Mouse (Mus musculus): Measurements from ENCODE around the gene Rin3.

Rin3 gene

GRCm38 (mm10) chr12:102384819-102385218 lies 102.0 kb downstream of the Rin3 start:
- peak; percentile 83 to 87 for DNase-seq

- peak; percentile 95 to 96 for DNase-seq
Measured at GRCm38 (mm10) chr12:102387219-102387917, 104.5 kb downstream of the Rin3 start.

GRCm38 (mm10) chr12:102390042-102390441 lies 107.2 kb downstream of the Rin3 start:
- peak in 1 of 2 experiments; percentile 27 for DNase-seq

GRCm38 (mm10) chr12:102391109-102391508 lies 108.3 kb downstream of the Rin3 start:
- DNase-seq = no peak

GRCm38 (mm10) chr12:102391982-102392381 lies 109.1 kb downstream of the Rin3 start:
- DNase-seq = peak; percentile 42 to 74

- DNase-seq = no peak
Measured at GRCm38 (mm10) chr12:102394496-102394895, 111.6 kb downstream of the Rin3 start.

- peak; percentile 57 to 66 for DNase-seq
Measured at GRCm38 (mm10) chr12:102395537-102395936, 112.7 kb downstream of the Rin3 start.

- DNase-seq = no peak
Measured at GRCm38 (mm10) chr12:102395998-102396991, 113.4 kb downstream of the Rin3 start.

GRCm38 (mm10) chr12:102398588-102398987 lies 115.7 kb downstream of the Rin3 start:
- DNase-seq = no peak

GRCm38 (mm10) chr12:102413171-102413570 lies 130.3 kb downstream of the Rin3 start:
- DNase-seq = no peak

- peak; percentile 48 to 51 for DNase-seq
Measured at GRCm38 (mm10) chr12:102414686-102415085, 131.8 kb downstream of the Rin3 start.

GRCm38 (mm10) chr12:102416391-102416837 lies 133.6 kb downstream of the Rin3 start:
- peak in 1 of 2 experiments; percentile 40 for DNase-seq

GRCm38 (mm10) chr12:102416955-102417510 lies 134.2 kb downstream of the Rin3 start:
- no peak for DNase-seq

GRCm38 (mm10) chr12:102417701-102418100 lies 134.9 kb downstream of the Rin3 start:
- no peak for DNase-seq

GRCm38 (mm10) chr12:102419544-102419943 lies 136.7 kb downstream of the Rin3 start:
- DNase-seq = peak; percentile 81 to 83

GRCm38 (mm10) chr12:102420168-102420890 lies 137.5 kb downstream of the Rin3 start:
- DNase-seq = peak; percentile 55 to 61

GRCm38 (mm10) chr12:102422065-102422464 lies 139.2 kb downstream of the Rin3 start:
- DNase-seq = peak; percentile 54 to 57

- DNase-seq = no peak
Measured at GRCm38 (mm10) chr12:102422623-102423320, 139.9 kb downstream of the Rin3 start.

- DNase-seq = no peak
Measured at GRCm38 (mm10) chr12:102423625-102424024, 140.8 kb downstream of the Rin3 start.

GRCm38 (mm10) chr12:102424456-102424855 lies 141.6 kb downstream of the Rin3 start:
- DNase-seq = no peak

GRCm38 (mm10) chr12:102425048-102425578 lies 142.3 kb downstream of the Rin3 start:
- DNase-seq = no peak
